Mouse (Mus musculus): ENCODE measurements around the gene Rgs7bp. TPM values are rescaled to one million over a fixed set of nuclear protein-coding genes. Genes with fewer than 3 reads are reported as not detected.
A peak's percentile ranks its signal among the peaks of the same experiment; 100 is the strongest.

Rgs7bp gene
- total RNA-seq, 1 experiment from 2014 or later, result 2.5 TPM

GRCm38 (mm10) chr13:105028276-105028675 lies 26.5 kb downstream of the Rgs7bp start:
- no peak for ATAC-seq (replicated peaks in 1 of 2; ENCODE audit: insufficient read depth in 1 of 2, low FRiP score in 2 of 2, low TSS enrichment in 1 of 2, low read depth in 1 of 2, poor library complexity in 2 of 2, severe bottlenecking in 2 of 2)

DNA sequence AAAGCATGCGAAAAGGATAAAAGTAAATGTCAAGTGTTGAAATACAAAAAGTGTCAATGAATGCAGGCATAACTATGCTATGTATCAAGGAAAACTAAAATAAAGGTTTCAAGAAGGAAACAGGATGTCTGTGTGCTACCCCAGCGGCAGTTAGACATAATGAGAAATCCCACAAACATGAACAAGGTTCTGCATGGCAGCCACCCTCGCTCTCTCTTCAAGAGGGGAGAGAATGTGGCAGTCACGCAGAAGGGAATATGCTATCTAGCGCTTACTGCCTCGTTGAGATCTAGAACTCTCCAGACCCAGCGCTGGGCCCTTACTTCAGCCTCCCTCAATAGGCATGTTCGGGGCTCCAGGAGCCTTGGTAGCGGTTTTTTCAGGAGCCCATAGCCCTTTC lies 38.2 kb downstream of the Rgs7bp start:
- ATAC-seq (replicated peaks in 1 of 2; ENCODE audit: insufficient read depth in 1 of 2, low FRiP score in 2 of 2, low TSS enrichment in 1 of 2, low read depth in 1 of 2, poor library complexity in 2 of 2, severe bottlenecking in 2 of 2), result peak; percentile 48 to 53; a peak in 3 of 4 replicates

- ATAC-seq (replicated peaks in 1 of 2; ENCODE audit: insufficient read depth in 1 of 2, low FRiP score in 2 of 2, low TSS enrichment in 1 of 2, low read depth in 1 of 2, poor library complexity in 2 of 2, severe bottlenecking in 2 of 2), result no peak
These were observed 38.9 kb downstream of the Rgs7bp start for GRCm38 (mm10) chr13:105015710-105016404.

DNA sequence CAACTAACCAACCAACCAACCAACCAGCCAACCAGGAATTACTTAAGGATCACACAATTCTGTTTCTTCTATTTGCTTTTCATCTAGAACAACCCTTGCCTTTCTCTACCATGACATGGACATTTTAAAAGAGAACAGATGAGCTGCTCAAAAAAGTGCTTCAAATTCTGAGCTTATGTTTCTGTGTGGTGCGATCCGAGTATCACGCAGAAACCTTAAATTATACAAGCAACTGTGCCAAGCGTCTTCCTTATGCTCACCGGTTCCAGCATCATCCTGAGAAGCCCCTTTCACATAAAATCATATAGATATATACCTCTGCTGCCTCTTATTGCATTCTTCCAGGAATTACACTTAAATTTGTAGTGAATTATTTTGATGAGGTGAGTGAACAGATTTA lies 43.4 kb downstream of the Rgs7bp start:
- no peak for ATAC-seq (replicated peaks in 1 of 2; ENCODE audit: insufficient read depth in 1 of 2, low FRiP score in 2 of 2, low TSS enrichment in 1 of 2, low read depth in 1 of 2, poor library complexity in 2 of 2, severe bottlenecking in 2 of 2)

- ATAC-seq (replicated peaks in 1 of 2; ENCODE audit: insufficient read depth in 1 of 2, low FRiP score in 2 of 2, low TSS enrichment in 1 of 2, low read depth in 1 of 2, poor library complexity in 2 of 2, severe bottlenecking in 2 of 2), result no peak
These were observed 45.8 kb downstream of the Rgs7bp start for GRCm38 (mm10) chr13:105008891-105009290.

DNA sequence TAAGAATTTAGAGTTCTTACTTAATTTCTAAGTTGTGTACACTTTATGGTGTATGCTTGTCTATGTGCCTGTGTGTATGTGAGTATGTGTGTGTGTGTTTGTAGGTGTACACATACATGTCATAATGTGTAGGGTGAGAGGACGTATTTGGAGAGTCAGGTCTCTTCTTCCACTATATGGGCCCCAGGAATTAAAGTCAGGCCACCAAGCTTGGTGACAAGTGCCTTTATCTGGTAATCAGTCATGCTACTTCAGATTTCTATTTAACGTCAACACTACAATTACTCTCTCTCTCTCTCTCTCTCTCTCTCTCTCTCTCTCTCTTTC lies 51.9 kb downstream of the Rgs7bp start:
- no peak for ATAC-seq (replicated peaks in 1 of 2; ENCODE audit: insufficient read depth in 1 of 2, low FRiP score in 2 of 2, low TSS enrichment in 1 of 2, low read depth in 1 of 2, poor library complexity in 2 of 2, severe bottlenecking in 2 of 2)

DNA sequence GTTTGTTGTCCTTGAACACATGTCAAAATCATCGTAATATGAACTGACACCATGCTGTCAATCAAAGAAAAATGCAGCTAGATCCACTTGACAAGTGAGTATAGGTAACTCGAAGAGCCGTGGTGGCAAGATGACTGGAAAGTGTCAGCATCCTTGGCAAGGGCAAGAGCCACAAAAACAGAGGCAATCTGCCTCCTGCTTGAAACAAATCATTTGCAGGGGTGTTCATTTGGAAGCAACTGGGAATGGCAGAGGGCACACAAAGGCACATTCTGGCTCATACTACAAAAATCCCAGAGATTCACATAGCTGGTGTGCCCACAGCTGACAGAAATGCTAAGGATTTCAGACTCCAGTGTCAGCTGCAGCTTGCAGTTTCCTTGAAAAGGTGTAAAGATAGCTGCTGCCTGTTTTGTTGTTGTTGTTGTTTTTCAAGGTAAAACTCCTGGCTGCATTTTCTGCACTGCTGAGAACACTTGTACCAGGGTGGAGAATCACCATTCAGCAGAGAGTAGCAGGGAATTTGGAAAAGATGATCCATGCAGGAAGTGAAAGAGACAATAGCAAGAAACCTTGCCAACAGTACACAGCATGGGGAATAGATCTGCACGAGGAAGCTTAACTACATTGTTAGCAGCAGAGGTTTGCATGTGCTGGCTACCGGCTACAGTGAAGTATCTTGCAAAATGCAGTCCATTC lies 52.4 kb downstream of the Rgs7bp start:
- no peak for ATAC-seq (replicated peaks in 1 of 2; ENCODE audit: insufficient read depth in 1 of 2, low FRiP score in 2 of 2, low TSS enrichment in 1 of 2, low read depth in 1 of 2, poor library complexity in 2 of 2, severe bottlenecking in 2 of 2)

DNA sequence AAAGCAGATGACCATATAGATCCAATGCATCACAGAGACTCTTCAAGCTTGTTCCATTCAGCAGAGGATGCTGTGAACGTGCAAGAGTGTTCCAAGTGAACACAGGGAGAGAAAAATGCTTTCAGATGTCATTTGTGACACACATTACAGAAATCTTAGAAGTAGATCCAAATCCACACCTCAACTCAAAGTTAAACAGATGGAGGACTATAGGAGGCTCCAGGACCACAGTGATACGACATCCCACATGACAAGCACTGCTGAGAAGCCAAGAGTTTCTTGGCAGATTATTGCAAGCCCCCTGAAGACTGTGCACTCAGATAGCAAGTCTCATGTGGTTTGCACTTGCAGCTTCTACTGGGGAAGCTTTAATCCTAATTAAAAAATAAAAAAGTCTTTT lies 53.0 kb downstream of the Rgs7bp start:
- ATAC-seq (replicated peaks in 1 of 2; ENCODE audit: insufficient read depth in 1 of 2, low FRiP score in 2 of 2, low TSS enrichment in 1 of 2, low read depth in 1 of 2, poor library complexity in 2 of 2, severe bottlenecking in 2 of 2), result no peak

- ATAC-seq (replicated peaks in 1 of 2; ENCODE audit: insufficient read depth in 1 of 2, low FRiP score in 2 of 2, low TSS enrichment in 1 of 2, low read depth in 1 of 2, poor library complexity in 2 of 2, severe bottlenecking in 2 of 2), result no peak
These were observed 65.9 kb downstream of the Rgs7bp start for GRCm38 (mm10) chr13:104988811-104989258.

GRCm38 (mm10) chr13:104988009-104988540 lies 66.7 kb downstream of the Rgs7bp start:
- ATAC-seq (replicated peaks in 1 of 2; ENCODE audit: insufficient read depth in 1 of 2, low FRiP score in 2 of 2, low TSS enrichment in 1 of 2, low read depth in 1 of 2, poor library complexity in 2 of 2, severe bottlenecking in 2 of 2), result no peak

- ATAC-seq (replicated peaks in 1 of 2; ENCODE audit: insufficient read depth in 1 of 2, low FRiP score in 2 of 2, low TSS enrichment in 1 of 2, low read depth in 1 of 2, poor library complexity in 2 of 2, severe bottlenecking in 2 of 2), result no peak
These were observed 69.0 kb downstream of the Rgs7bp start for GRCm38 (mm10) chr13:104985691-104986090.

DNA sequence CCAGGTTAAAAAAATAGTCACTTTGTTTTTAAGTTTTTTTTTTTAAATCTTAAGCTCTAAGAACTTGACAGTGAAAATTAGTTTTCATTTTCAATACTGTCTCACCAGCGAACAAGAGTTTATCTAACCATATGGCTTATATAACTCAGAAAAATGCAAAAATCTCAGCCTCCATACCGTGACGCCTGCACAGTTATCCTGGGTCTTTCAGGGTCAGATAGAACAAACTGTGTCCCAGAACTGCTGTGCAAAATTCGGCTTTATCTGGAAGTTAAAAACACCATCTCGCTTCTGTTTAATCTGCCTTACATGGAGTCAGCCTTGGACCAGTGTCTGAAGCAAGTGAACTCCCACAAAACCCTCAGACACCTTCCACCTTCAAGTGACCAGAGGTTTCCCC lies 70.7 kb downstream of the Rgs7bp start:
- no peak for ATAC-seq (replicated peaks in 1 of 2; ENCODE audit: insufficient read depth in 1 of 2, low FRiP score in 2 of 2, low TSS enrichment in 1 of 2, low read depth in 1 of 2, poor library complexity in 2 of 2, severe bottlenecking in 2 of 2)

DNA sequence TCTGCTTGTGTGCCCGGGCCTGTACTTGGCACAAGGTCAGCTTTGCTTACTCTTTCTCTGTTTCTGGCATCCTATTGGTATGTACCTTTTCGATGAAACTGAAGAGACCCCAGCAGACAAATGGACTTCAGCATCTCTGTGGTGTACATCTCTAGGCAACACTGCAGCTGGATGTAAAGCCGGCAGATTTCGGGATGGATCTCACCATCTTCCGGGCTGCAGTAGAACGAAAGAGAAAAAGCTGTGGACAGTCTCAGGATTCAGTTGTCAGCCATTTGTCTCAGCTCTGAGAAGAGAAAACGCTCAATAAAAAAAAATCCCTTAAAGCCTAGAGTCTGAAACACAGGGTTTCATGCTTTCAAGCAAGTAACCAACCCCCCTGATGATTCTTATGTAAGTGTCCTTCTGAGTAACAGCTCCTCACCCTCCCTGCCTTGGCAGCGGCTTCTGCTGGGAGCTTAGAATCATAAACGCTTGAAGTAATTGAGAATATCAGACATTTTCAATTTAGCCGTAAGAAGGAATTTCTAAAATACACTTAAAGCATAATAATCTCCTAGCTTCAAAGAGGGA lies 71.9 kb downstream of the Rgs7bp start:
- no peak for ATAC-seq (replicated peaks in 1 of 2; ENCODE audit: insufficient read depth in 1 of 2, low FRiP score in 2 of 2, low TSS enrichment in 1 of 2, low read depth in 1 of 2, poor library complexity in 2 of 2, severe bottlenecking in 2 of 2)

- ATAC-seq (replicated peaks in 1 of 2; ENCODE audit: insufficient read depth in 1 of 2, low FRiP score in 2 of 2, low TSS enrichment in 1 of 2, low read depth in 1 of 2, poor library complexity in 2 of 2, severe bottlenecking in 2 of 2), result no peak
These were observed 76.6 kb downstream of the Rgs7bp start for GRCm38 (mm10) chr13:104978176-104978575.

DNA sequence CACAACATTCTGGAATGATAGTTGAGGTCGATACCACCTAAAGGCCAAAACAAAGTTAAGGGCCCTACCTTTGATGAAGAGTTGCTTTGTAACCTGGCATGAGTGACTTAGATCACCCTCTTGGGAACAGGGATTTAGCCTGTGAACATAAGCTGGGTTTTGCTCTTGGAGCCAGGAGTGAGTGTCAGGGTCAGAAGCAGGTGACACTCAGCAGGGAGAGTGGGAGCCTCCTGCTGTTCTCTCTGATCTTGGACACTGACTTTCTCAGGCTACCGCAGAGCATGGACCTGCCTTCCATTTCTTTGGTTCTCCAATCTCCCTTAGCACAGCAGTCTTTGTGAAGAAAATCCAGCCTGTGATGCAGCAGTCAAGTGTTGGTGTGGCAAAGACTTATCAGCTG lies 87.2 kb downstream of the Rgs7bp start:
- ATAC-seq (replicated peaks in 1 of 2; ENCODE audit: insufficient read depth in 1 of 2, low FRiP score in 2 of 2, low TSS enrichment in 1 of 2, low read depth in 1 of 2, poor library complexity in 2 of 2, severe bottlenecking in 2 of 2), result no peak

DNA sequence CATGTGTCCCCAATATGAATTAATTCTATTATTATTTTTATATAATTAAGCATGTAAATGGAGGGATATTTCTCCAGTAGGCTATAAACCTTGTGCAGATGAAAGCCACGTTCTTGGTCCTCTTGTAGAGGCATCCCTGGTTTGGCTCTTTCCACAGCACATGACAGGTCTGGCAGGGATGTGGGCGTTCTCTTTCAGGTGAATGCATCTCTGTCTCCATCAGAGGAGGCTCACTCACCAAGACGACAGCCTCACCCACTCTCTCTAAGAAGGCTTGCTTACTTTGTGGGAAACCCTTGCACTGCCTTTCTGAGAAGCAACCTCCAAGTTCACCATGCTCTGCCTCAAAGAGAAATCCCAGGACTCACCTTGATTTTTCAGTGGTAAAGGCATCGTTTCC lies 91.0 kb downstream of the Rgs7bp start:
- ATAC-seq (replicated peaks in 1 of 2; ENCODE audit: insufficient read depth in 1 of 2, low FRiP score in 2 of 2, low TSS enrichment in 1 of 2, low read depth in 1 of 2, poor library complexity in 2 of 2, severe bottlenecking in 2 of 2), result no peak

GRCm38 (mm10) chr13:104962716-104963411 lies 91.9 kb downstream of the Rgs7bp start:
- no peak for ATAC-seq (replicated peaks in 1 of 2; ENCODE audit: insufficient read depth in 1 of 2, low FRiP score in 2 of 2, low TSS enrichment in 1 of 2, low read depth in 1 of 2, poor library complexity in 2 of 2, severe bottlenecking in 2 of 2)

GRCm38 (mm10) chr13:104962166-104962565 lies 92.6 kb downstream of the Rgs7bp start:
- no peak for ATAC-seq (replicated peaks in 1 of 2; ENCODE audit: insufficient read depth in 1 of 2, low FRiP score in 2 of 2, low TSS enrichment in 1 of 2, low read depth in 1 of 2, poor library complexity in 2 of 2, severe bottlenecking in 2 of 2)

Measured in hematopoietic stem cell, adult 5-6 weeks (primary cell).